Mouse (Mus musculus) G1E (cell line): ENCODE measurements around the gene Gm10277.

Experiments used
- CTCF ChIP-seq: IDR thresholded peaks from 2 replicates; pipeline ENCODE4 v1.5.1; 2012; ENCODE audit warnings: low read depth, low read length, inconsistent platforms, mixed read lengths
- GATA1 ChIP-seq: IDR thresholded peaks from 2 replicates; pipeline ENCODE4 v1.6.1; 2012; ENCODE audit warnings: borderline replicate concordance, low read length, inconsistent platforms, mixed read lengths
- GATA2 ChIP-seq: IDR thresholded peaks from 2 replicates; pipeline ENCODE4 v1.6.1; 2012; ENCODE audit warnings: low read depth, low read length, inconsistent platforms, borderline replicate concordance
- POLR2AphosphoS5 ChIP-seq: IDR thresholded peaks from 2 replicates; pipeline ENCODE4 v1.6.1; 2012; ENCODE audit warnings: low read depth, low read length, inconsistent platforms; ENCODE audit not compliant: insufficient replicate concordance
- TAL1 ChIP-seq: conservative IDR thresholded peaks from 2 replicates; pipeline ENCODE4 v1.6.1; 2012; ENCODE audit warnings: low read depth, low read length, inconsistent platforms, mixed read lengths

GRCm38 (mm10) chr11:77793238-77793930 lies 5.8 kb upstream of the Gm10277 start:
- peak; percentile 91 for TF ChIP-seq CTCF
- no peak for TF ChIP-seq TAL1
- TF ChIP-seq GATA2 = no peak
- TF ChIP-seq GATA1 = no peak
- TF ChIP-seq POLR2AphosphoS5 = no peak
